Mouse (Mus musculus) embryonic stem cell, embryonic (primary cell): ENCODE measurements around the gene Ldhd.

ENCODE experiments used
- CTCF ChIA-PET, 4 experiments: fragments of 300-600 bp in 2 of 4; fragments of 350-600 bp in 2 of 4; sonication (Branson Sonifier 250); formaldehyde crosslinking; loops; one replicate each; lab custom pipeline; 2022; ENCODE audit warnings: inconsistent platforms in 2 of 4; lab: Charles Lee
- POLR2A ChIA-PET, 4 experiments: fragments of 300-600 bp in 2 of 4; fragments of 350-600 bp in 2 of 4; sonication (Branson Sonifier 250); formaldehyde crosslinking; loops; one replicate each; lab custom pipeline; 2022; ENCODE audit warnings: antibody characterized with exemption in 4 of 4, inconsistent platforms in 1 of 4; lab: Charles Lee

Gene Ldhd

GRCm38 (mm10) chr8:111590214-111590613, 40.0 kb downstream of the Ldhd start:
- ChIA-PET POLR2A (interaction anchor here in 3 of 4 experiments (0.6 to 1.7 kb wide), 5 partner anchors 9 to 224 kb away, joined by 3 to 4 read pairs (median 3); partner anchors contain the start of gene Zfp1 (in 1 of the 3)), CTCF (no interaction called here)

- POLR2A ChIA-PET, result interaction anchor here in 1 of 4 experiments (0.6 to 3.7 kb wide), 10 partner anchors 12 to 331 kb away, joined by 3 to 21 read pairs (median 4); no protein-coding TSS in a partner anchor
- CTCF ChIA-PET, result no interaction called here
Measured at GRCm38 (mm10) chr8:111588336-111588735, 41.8 kb downstream of the Ldhd start.

- POLR2A ChIA-PET, result interaction anchor here in 1 of 4 experiments (1.5 to 3.7 kb wide), 4 partner anchors 12 to 40 kb away, joined by 3 to 21 read pairs (median 7); no protein-coding TSS in a partner anchor
Measured at GRCm38 (mm10) chr8:111587545-111588094, 42.6 kb downstream of the Ldhd start.

GRCm38 (mm10) chr8:111584946-111585345, 45.2 kb downstream of the Ldhd start:
- ChIA-PET POLR2A (interaction anchor here in 1 of 4 experiments (1.2 kb wide), 1 partner anchor 25 kb away, joined by 3 read pairs; no protein-coding TSS in a partner anchor), CTCF (interaction anchor here in 2 of 4 experiments (0.6 to 1.0 kb wide), 2 partner anchors 27 to 77 kb away, joined by 3 read pairs; no protein-coding TSS in a partner anchor)

More at GRCm38 (mm10) chr8:111587545-111588094, 42.6 kb downstream of the Ldhd start:
- CTCF ChIA-PET, result interaction anchor here in 1 of 4 experiments (0.8 kb wide), 1 partner anchor 1718 kb away, joined by 3 read pairs; no protein-coding TSS in a partner anchor

- CTCF ChIA-PET, result interaction anchor here in 1 of 4 experiments (0.7 kb wide), 1 partner anchor 40 kb away, joined by 5 read pairs; no protein-coding TSS in a partner anchor
- POLR2A ChIA-PET, result interaction anchor here in 2 of 4 experiments (0.7 to 2.1 kb wide), 6 partner anchors 9 to 53 kb away, joined by 3 to 8 read pairs (median 3); no protein-coding TSS in a partner anchor
Measured at GRCm38 (mm10) chr8:111582386-111582785, 47.8 kb downstream of the Ldhd start.

GRCm38 (mm10) chr8:111580306-111580705, 49.9 kb downstream of the Ldhd start:
- ChIA-PET POLR2A (interaction anchor here in 2 of 4 experiments (0.9 to 1.8 kb wide), 4 partner anchors 12 to 52 kb away, joined by 3 to 6 read pairs (median 4); no protein-coding TSS in a partner anchor), CTCF (interaction anchor here in 2 of 4 experiments (0.5 to 0.6 kb wide), 2 partner anchors 96 to 370 kb away, joined by 3 to 4 read pairs; no protein-coding TSS in a partner anchor)

GRCm38 (mm10) chr8:111579318-111579717, 50.9 kb downstream of the Ldhd start:
- CTCF ChIA-PET, result no interaction called here
- POLR2A ChIA-PET, result interaction anchor here in 1 of 4 experiments (1.8 kb wide), 1 partner anchor 13 kb away, joined by 6 read pairs; no protein-coding TSS in a partner anchor

- ChIA-PET POLR2A (interaction anchor here in 1 of 4 experiments (0.9 to 4.0 kb wide), 4 partner anchors 10 to 65 kb away, joined by 3 to 21 read pairs (median 6); partner anchors contain the start of gene Zfp1), CTCF (no interaction called here)
Measured at GRCm38 (mm10) chr8:111577880-111578533, 52.2 kb downstream of the Ldhd start.

GRCm38 (mm10) chr8:111576501-111576900, 53.7 kb downstream of the Ldhd start:
- POLR2A ChIA-PET, result interaction anchor here in 1 of 4 experiments (0.9 to 4.0 kb wide), 4 partner anchors 12 to 66 kb away, joined by 3 to 21 read pairs (median 6); partner anchors contain the start of gene Zfp1
- CTCF ChIA-PET, result no interaction called here

- POLR2A ChIA-PET, result interaction anchor here in 1 of 4 experiments (1.4 to 4.0 kb wide), 4 partner anchors 13 to 39 kb away, joined by 4 to 21 read pairs (median 8); partner anchors contain the start of gene Znrf1
- CTCF ChIA-PET, result no interaction called here
Measured at GRCm38 (mm10) chr8:111575492-111575891, 54.7 kb downstream of the Ldhd start.

- POLR2A ChIA-PET, result interaction anchor here in 2 of 4 experiments (0.7 to 4.0 kb wide), 11 partner anchors 9 to 66 kb away, joined by 3 to 21 read pairs (median 3); partner anchors contain the start of genes Wdr59 (in 1 of the 2) and Znrf1 (in 1 of the 2)
- CTCF ChIA-PET, result interaction anchor here in 2 of 4 experiments (0.5 to 1.0 kb wide), 2 partner anchors 9 to 135 kb away, joined by 3 read pairs; no protein-coding TSS in a partner anchor
Measured at GRCm38 (mm10) chr8:111574016-111574415, 56.2 kb downstream of the Ldhd start.
